Mouse (Mus musculus): ENCODE results near the gene Rab3d. TPM values are rescaled to one million over a fixed set of nuclear protein-coding genes. Genes with fewer than 3 reads are reported as not detected.
A peak's percentile ranks its signal among the peaks of the same experiment; 100 is the strongest.

The Rab3d gene
- polyA plus RNA-seq, 1 experiment from 2014 or later = 21.5 TPM

- Histone ChIP-seq H3K9ac (ENCODE audit: low read length) (no peak overlapping the region), H3K36me3 (ENCODE audit: control insufficient read depth, insufficient read depth, low read length) (no peaks in the 10 kb centered on the region), H3K27me3 (replicated peaks; ENCODE audit: control insufficient read depth, insufficient read depth, low read length) (no peaks in the 10 kb centered on the region), H3K27ac (ENCODE audit: low read depth) (no peak overlapping the region), H3K9me3 (ENCODE audit: control insufficient read depth, low read length) (no peaks in the 10 kb centered on the region), H3K4me3 (ENCODE audit: low read depth, low read length) (no peak overlapping the region), H3K4me1 (replicated peaks; ENCODE audit: control insufficient read depth, insufficient read depth, low read length) (peaks cover 14% of the 10 kb centered on the region), H3K4me2 (ENCODE audit: low read length) (no peak overlapping the region)
- DNase-seq (ENCODE audit: low spot score) = no peak
- ATAC-seq (replicated peaks; ENCODE audit: low FRiP score, low TSS enrichment, low read depth) = no peak
- WGBS = 93% methylated on average over 3 of the region's 3 CpGs
Measured at GRCm38 (mm10) chr9:21925034-21925433, 7.0 kb upstream of the Rab3d start.

GRCm38 (mm10) chr9:21924099-21924493, 6.1 kb upstream of the Rab3d start:
- H3K36me3 ChIP-seq (ENCODE audit: control insufficient read depth, insufficient read depth, low read length) = no peaks in the 10 kb centered on the region
- ATAC-seq (replicated peaks; ENCODE audit: low FRiP score, low TSS enrichment, low read depth) (no peak), DNase-seq (ENCODE audit: low spot score) (no peak)
- WGBS = 58% methylated on average over 6 of the region's 6 CpGs
- H3K4me1 ChIP-seq (replicated peaks; ENCODE audit: control insufficient read depth, insufficient read depth, low read length) = peaks cover 14% of the 10 kb centered on the region
- no peaks in the 10 kb centered on the region for H3K9me3 ChIP-seq (ENCODE audit: control insufficient read depth, low read length)
- no peaks in the 10 kb centered on the region for H3K27me3 ChIP-seq (replicated peaks; ENCODE audit: control insufficient read depth, insufficient read depth, low read length)
- no peak overlapping the region for H3K4me3 ChIP-seq (ENCODE audit: low read depth, low read length)
- H3K4me2 ChIP-seq (ENCODE audit: low read length) = no peak overlapping the region
- no peak overlapping the region for H3K9ac ChIP-seq (ENCODE audit: low read length)
- no peak overlapping the region for H3K27ac ChIP-seq (ENCODE audit: low read depth)

GRCm38 (mm10) chr9:21923490-21924098, 5.6 kb upstream of the Rab3d start:
- 57% methylated on average over 3 of the region's 3 CpGs for WGBS
- no peak for ATAC-seq (replicated peaks; ENCODE audit: low FRiP score, low TSS enrichment, low read depth)
- peak; percentile 51 for DNase-seq (ENCODE audit: low spot score)
- Histone ChIP-seq H3K36me3 (ENCODE audit: control insufficient read depth, insufficient read depth, low read length) (no peaks in the 10 kb centered on the region), H3K9me3 (ENCODE audit: control insufficient read depth, low read length) (no peaks in the 10 kb centered on the region), H3K27ac (ENCODE audit: low read depth) (no peak overlapping the region), H3K4me1 (replicated peaks; ENCODE audit: control insufficient read depth, insufficient read depth, low read length) (peaks cover 14% of the 10 kb centered on the region), H3K27me3 (replicated peaks; ENCODE audit: control insufficient read depth, insufficient read depth, low read length) (no peaks in the 10 kb centered on the region), H3K4me2 (ENCODE audit: low read length) (no peak overlapping the region), H3K9ac (ENCODE audit: low read length) (no peak overlapping the region), H3K4me3 (ENCODE audit: low read depth, low read length) (no peak overlapping the region)

- Histone ChIP-seq H3K27me3 (replicated peaks; ENCODE audit: control insufficient read depth, insufficient read depth, low read length) (no peaks in the 10 kb centered on the region), H3K4me3 (ENCODE audit: low read depth, low read length) (no peak overlapping the region), H3K9me3 (ENCODE audit: control insufficient read depth, low read length) (no peaks in the 10 kb centered on the region), H3K4me1 (replicated peaks; ENCODE audit: control insufficient read depth, insufficient read depth, low read length) (peaks cover 14% of the 10 kb centered on the region), H3K27ac (ENCODE audit: low read depth) (no peak overlapping the region), H3K9ac (ENCODE audit: low read length) (no peak overlapping the region), H3K36me3 (ENCODE audit: control insufficient read depth, insufficient read depth, low read length) (no peaks in the 10 kb centered on the region), H3K4me2 (ENCODE audit: low read length) (no peak overlapping the region)
- DNase-seq (ENCODE audit: low spot score) (peak; percentile 47), ATAC-seq (replicated peaks; ENCODE audit: low FRiP score, low TSS enrichment, low read depth) (no peak)
- WGBS = 87% methylated on average over 4 of the region's 4 CpGs
Measured at GRCm38 (mm10) chr9:21923036-21923435, 5.0 kb upstream of the Rab3d start.

GRCm38 (mm10) chr9:21918692-21919384, 846 bp upstream of the Rab3d start:
- Histone ChIP-seq H3K4me2 (ENCODE audit: low read length) (peak overlapping the region; percentile 99), H3K9me3 (ENCODE audit: control insufficient read depth, low read length) (no peaks in the 10 kb centered on the region), H3K4me3 (ENCODE audit: low read depth, low read length) (peak overlapping the region; percentile 62; the same call in 1 of the 2 replicates), H3K27ac (ENCODE audit: low read depth) (no peak overlapping the region), H3K4me1 (replicated peaks; ENCODE audit: control insufficient read depth, insufficient read depth, low read length) (no peaks in the 10 kb centered on the region; the same call in 1 of the 2 replicates), H3K36me3 (ENCODE audit: control insufficient read depth, insufficient read depth, low read length) (no peaks in the 10 kb centered on the region), H3K27me3 (replicated peaks; ENCODE audit: control insufficient read depth, insufficient read depth, low read length) (0 out of 2 replicates have a peak, but pooled peaks cover 9% of the 10 kb centered on the region), H3K9ac (ENCODE audit: low read length) (no peak overlapping the region)
- 27% methylated on average over 5 of the region's 5 CpGs for WGBS
- ATAC-seq (replicated peaks; ENCODE audit: low FRiP score, low TSS enrichment, low read depth) = no peak
- DNase-seq (ENCODE audit: low spot score) = no peak

GRCm38 (mm10) chr9:21917493-21918034, 428 bp downstream of the Rab3d start:
- Histone ChIP-seq H3K36me3 (ENCODE audit: control insufficient read depth, insufficient read depth, low read length) (no peaks in the 10 kb centered on the region), H3K27ac (ENCODE audit: low read depth) (no peak overlapping the region), H3K4me1 (replicated peaks; ENCODE audit: control insufficient read depth, insufficient read depth, low read length) (no peaks in the 10 kb centered on the region; the same call in 1 of the 2 replicates), H3K9me3 (ENCODE audit: control insufficient read depth, low read length) (no peaks in the 10 kb centered on the region), H3K9ac (ENCODE audit: low read length) (peak overlapping the region; percentile 53), H3K4me3 (ENCODE audit: low read depth, low read length) (peak overlapping the region; percentile 62), H3K4me2 (ENCODE audit: low read length) (peak overlapping the region; percentile 99), H3K27me3 (replicated peaks; ENCODE audit: control insufficient read depth, insufficient read depth, low read length) (0 out of 2 replicates have a peak, but pooled peaks cover 9% of the 10 kb centered on the region)
- WGBS = 2% methylated on average over 33 of the region's 35 CpGs
- ATAC-seq (replicated peaks; ENCODE audit: low FRiP score, low TSS enrichment, low read depth) = no peak; the same call in none of the 2 replicates
- DNase-seq (ENCODE audit: low spot score) = no peak

- no peaks in the 10 kb centered on the region; the same call in 1 of the 2 replicates for H3K4me1 ChIP-seq (replicated peaks; ENCODE audit: control insufficient read depth, insufficient read depth, low read length)
- 0 out of 2 replicates have a peak, but pooled peaks cover 9% of the 10 kb centered on the region for H3K27me3 ChIP-seq (replicated peaks; ENCODE audit: control insufficient read depth, insufficient read depth, low read length)
- no peak overlapping the region for H3K27ac ChIP-seq (ENCODE audit: low read depth)
- ATAC-seq (replicated peaks; ENCODE audit: low FRiP score, low TSS enrichment, low read depth) = no peak
- H3K4me3 ChIP-seq (ENCODE audit: low read depth, low read length) = peak overlapping the region; percentile 62
- 51% methylated on average over 3 of the region's 3 CpGs for WGBS
- H3K9ac ChIP-seq (ENCODE audit: low read length) = no peak overlapping the region
- peak overlapping the region; percentile 99 for H3K4me2 ChIP-seq (ENCODE audit: low read length)
- H3K36me3 ChIP-seq (ENCODE audit: control insufficient read depth, insufficient read depth, low read length) = no peaks in the 10 kb centered on the region
- no peak for DNase-seq (ENCODE audit: low spot score)
- no peaks in the 10 kb centered on the region for H3K9me3 ChIP-seq (ENCODE audit: control insufficient read depth, low read length)
Measured at GRCm38 (mm10) chr9:21916851-21917492, 1.0 kb downstream of the Rab3d start.

- H3K9me3 ChIP-seq (ENCODE audit: control insufficient read depth, low read length) = no peaks in the 10 kb centered on the region
- H3K4me3 ChIP-seq (ENCODE audit: low read depth, low read length) = no peak overlapping the region
- H3K27ac ChIP-seq (ENCODE audit: low read depth) = no peak overlapping the region
- no peak overlapping the region for H3K9ac ChIP-seq (ENCODE audit: low read length)
- no peak for ATAC-seq (replicated peaks; ENCODE audit: low FRiP score, low TSS enrichment, low read depth)
- 75% methylated on average over 10 of the region's 10 CpGs for WGBS
- no peaks in the 10 kb centered on the region for H3K36me3 ChIP-seq (ENCODE audit: control insufficient read depth, insufficient read depth, low read length)
- no peak overlapping the region for H3K4me2 ChIP-seq (ENCODE audit: low read length)
- H3K27me3 ChIP-seq (replicated peaks; ENCODE audit: control insufficient read depth, insufficient read depth, low read length) = no peaks in the 10 kb centered on the region
- no peaks in the 10 kb centered on the region for H3K4me1 ChIP-seq (replicated peaks; ENCODE audit: control insufficient read depth, insufficient read depth, low read length)
- DNase-seq (ENCODE audit: low spot score) = no peak
Measured at GRCm38 (mm10) chr9:21909474-21910223, 8.3 kb downstream of the Rab3d start.
